Mouse (Mus musculus) limb, embryonic 12.5 days (tissue): ENCODE data around the gene U2af1. TPM values are rescaled to one million over a fixed set of nuclear protein-coding genes. Genes with fewer than 3 reads are reported as not detected.

Experiments
- ATAC-seq: fragments of 200-750 bp; cut with Nextera tagmentation; 2 replicates; pipeline ENCODE4 v1.8.0; 2017; ENCODE audit warnings: low read depth, moderate TSS enrichment; ENCODE audit not compliant: insufficient number of reproducible peaks, insufficient read depth, low FRiP score, low TSS enrichment
- H3K27ac ChIP-seq: fragments of 300-500 bp; sonication (generic); 2 replicates; pipeline ENCODE4 v1.5.1; 2016; ENCODE audit warnings: mild to moderate bottlenecking, moderate library complexity
- H3K27me3 ChIP-seq: fragments of 300-500 bp; sonication (generic); 2 replicates; pipeline ENCODE4 v1.6.1; 2016; ENCODE audit warnings: mild to moderate bottlenecking, moderate library complexity
- H3K36me3 ChIP-seq: fragments of 300-500 bp; sonication (generic); 2 replicates; pipeline ENCODE4 v1.6.1; 2016; ENCODE audit warnings: mild to moderate bottlenecking, moderate library complexity
- H3K4me1 ChIP-seq: fragments of 300-500 bp; sonication (generic); replicated peaks from 2 replicates; pipeline ENCODE4 v1.6.1; 2016
- H3K4me2 ChIP-seq: fragments of 300-500 bp; sonication (generic); 2 replicates; pipeline ENCODE4 v1.6.1; 2016; ENCODE audit warnings: mild to moderate bottlenecking, moderate library complexity
- H3K4me3 ChIP-seq: fragments of 300-500 bp; sonication (generic); replicated peaks from 2 replicates; pipeline ENCODE4 v1.5.1; 2016; ENCODE audit warnings: mild to moderate bottlenecking
- H3K9ac ChIP-seq: fragments of 300-500 bp; sonication (generic); replicated peaks from 2 replicates; pipeline ENCODE4 v1.6.1; 2016; ENCODE audit warnings: mild to moderate bottlenecking, moderate library complexity
- H3K9me3 ChIP-seq: fragments of 300-500 bp; sonication (generic); 2 replicates; pipeline ENCODE4 v1.6.1; 2016; ENCODE audit warnings: mild to moderate bottlenecking, moderate library complexity
- WGBS: fragments of 180-500 bp; shearing (Covaris S2); methylation state at CpG from one replicate; pipeline ENCODE4 v1.1.7; 2016; 5-methylcytosine and 5-hydroxymethylcytosine counted together
- polyA plus RNA-seq: library from polyadenylated mRNA; unstranded; fragments of >200 nt; fragmentation: Nextera tagmentation; extraction: Ambion mirVana; gene quantifications from 2 replicates; pipeline ENCODE4 v1.2.1, GENCODE M21; 2016

Gene U2af1
- polyA plus RNA-seq, 1 experiment from 2014 or later = 411 TPM

DNA sequence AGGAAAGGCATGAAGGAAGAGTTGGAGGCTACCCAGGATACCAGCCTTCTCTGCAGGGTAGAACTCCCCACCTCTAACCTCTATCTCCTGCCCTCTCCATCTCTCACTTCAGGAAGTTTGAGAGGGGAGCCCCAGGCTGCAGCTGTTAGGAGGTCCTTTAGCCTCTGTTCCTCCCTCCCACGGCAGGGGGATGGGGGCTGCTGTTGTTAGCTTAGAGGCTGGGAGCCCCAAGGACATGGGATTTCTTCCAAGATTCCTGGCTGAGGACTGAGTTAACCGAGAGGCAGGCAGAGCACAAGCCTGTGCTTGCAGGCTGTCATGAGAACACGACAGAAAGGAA, 27.5 kb upstream of the U2af1 start:
- Histone ChIP-seq H3K27me3 (peaks cover 11% of the 10 kb centered on the region; the same call in 1 of the 2 replicates), H3K9ac (0 out of 2 replicates have a peak overlapping the region, but pooled peaks have one; percentile 35)

GRCm38 (mm10) chr17:31685514-31686224, 27.0 kb upstream of the U2af1 start:
- Histone ChIP-seq H3K27ac (peak overlapping the region; percentile 84), H3K4me2 (peak overlapping the region; percentile 13), H3K4me3 (no peak overlapping the region), H3K9ac (0 out of 2 replicates have a peak overlapping the region, but pooled peaks have one; percentile 35), H3K36me3 (no peaks in the 10 kb centered on the region), H3K27me3 (peaks cover 14% of the 10 kb centered on the region), H3K4me1 (peaks cover 11% of the 10 kb centered on the region), H3K9me3 (no peaks in the 10 kb centered on the region)
- ATAC-seq = peak; percentile 29
- WGBS = 13% methylated on average over 17 of the region's 17 CpGs

More for the DNA sequence above, 27.5 kb upstream of the U2af1 start:
- 30% methylated on average over 3 of the region's 3 CpGs for WGBS
- H3K4me2 ChIP-seq = peak overlapping the region; percentile 13
- peak overlapping the region; percentile 84 for H3K27ac ChIP-seq
- no peak overlapping the region for H3K4me3 ChIP-seq
- no peaks in the 10 kb centered on the region for H3K9me3 ChIP-seq
- H3K4me1 ChIP-seq = peaks cover 11% of the 10 kb centered on the region
- H3K36me3 ChIP-seq = no peaks in the 10 kb centered on the region
- peak; percentile 29; the same call in 1 of the 2 replicates for ATAC-seq

DNA sequence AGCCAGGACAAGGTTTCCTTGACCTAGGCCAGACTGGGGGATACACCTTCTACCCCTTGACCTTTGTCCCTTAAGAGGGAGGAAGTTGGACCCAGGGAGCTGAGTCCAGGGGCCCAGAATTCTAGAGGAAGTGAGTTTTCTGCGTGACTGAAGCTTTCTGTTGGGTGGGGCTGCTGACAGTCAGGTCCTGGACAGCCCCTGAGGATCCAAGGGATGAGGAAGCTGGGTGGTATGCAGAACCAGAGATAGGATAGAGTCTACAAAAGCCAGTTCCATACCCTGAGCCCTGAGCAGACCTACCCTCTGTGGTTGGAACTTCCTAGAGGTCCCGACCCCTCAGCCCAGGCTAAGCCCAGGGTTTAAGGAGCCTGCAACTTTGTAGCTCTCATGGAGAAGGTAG, 21.8 kb upstream of the U2af1 start:
- Histone ChIP-seq H3K27ac (no peak overlapping the region), H3K4me3 (no peak overlapping the region), H3K4me1 (no peaks in the 10 kb centered on the region), H3K9ac (no peak overlapping the region), H3K4me2 (no peak overlapping the region), H3K9me3 (no peaks in the 10 kb centered on the region), H3K36me3 (no peaks in the 10 kb centered on the region), H3K27me3 (peaks cover 20% of the 10 kb centered on the region)
- 69% methylated on average over 2 of the region's 2 CpGs for WGBS
- ATAC-seq = no peak

DNA sequence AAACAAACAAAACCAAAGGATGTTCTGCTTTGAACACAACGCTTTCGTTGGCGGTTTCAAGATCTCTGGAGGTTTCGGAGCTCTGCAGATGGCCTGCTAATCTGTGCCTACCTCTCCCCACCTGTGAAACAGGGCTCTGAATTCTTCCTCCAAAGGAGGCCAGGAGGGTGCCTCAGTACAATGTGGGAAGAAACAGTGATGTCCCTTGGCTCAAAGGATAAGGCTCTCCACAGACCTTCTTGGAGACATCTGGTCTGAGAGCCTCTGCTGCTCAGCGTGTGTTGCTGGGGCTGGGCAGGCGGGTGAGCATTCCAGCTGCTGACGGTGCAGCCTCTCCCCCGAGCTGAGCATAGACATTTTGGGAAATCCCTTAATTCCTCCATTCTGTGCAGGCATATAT, 18.8 kb upstream of the U2af1 start, which contains the start of gene Cryaa:
Gene Cryaa, plus strand, starts transcription at position 301 of the 400 bp plus-strand sequence.
- no peak within 1 kb of the TSS for H3K4me2 ChIP-seq
- no peaks in the 10 kb centered on the region for H3K36me3 ChIP-seq
- no peak within 1 kb of the TSS for H3K9ac ChIP-seq
- no peak within 1 kb of the TSS for H3K27ac ChIP-seq
- no peak within 1 kb of the TSS for H3K4me3 ChIP-seq
- WGBS = 75% methylated on average over 8 of the region's 8 CpGs
- no peaks in the 10 kb centered on the region for H3K4me1 ChIP-seq
- ATAC-seq = no peak
- peaks cover 10% of the 10 kb centered on the region for H3K27me3 ChIP-seq
- H3K9me3 ChIP-seq = no peaks in the 10 kb centered on the region

- H3K27ac ChIP-seq = no peak overlapping the region
- no peaks in the 10 kb centered on the region for H3K4me1 ChIP-seq
- ATAC-seq = no peak
- H3K4me3 ChIP-seq = no peak overlapping the region
- 79% methylated on average over 1 of the region's 1 CpGs for WGBS
- H3K9me3 ChIP-seq = no peaks in the 10 kb centered on the region
- no peak overlapping the region for H3K9ac ChIP-seq
- H3K4me2 ChIP-seq = no peak overlapping the region
- peaks cover 6% of the 10 kb centered on the region; the same call in 1 of the 2 replicates for H3K27me3 ChIP-seq
- no peaks in the 10 kb centered on the region for H3K36me3 ChIP-seq
Observed at GRCm38 (mm10) chr17:31674426-31674825, 15.7 kb upstream of the U2af1 start.

DNA sequence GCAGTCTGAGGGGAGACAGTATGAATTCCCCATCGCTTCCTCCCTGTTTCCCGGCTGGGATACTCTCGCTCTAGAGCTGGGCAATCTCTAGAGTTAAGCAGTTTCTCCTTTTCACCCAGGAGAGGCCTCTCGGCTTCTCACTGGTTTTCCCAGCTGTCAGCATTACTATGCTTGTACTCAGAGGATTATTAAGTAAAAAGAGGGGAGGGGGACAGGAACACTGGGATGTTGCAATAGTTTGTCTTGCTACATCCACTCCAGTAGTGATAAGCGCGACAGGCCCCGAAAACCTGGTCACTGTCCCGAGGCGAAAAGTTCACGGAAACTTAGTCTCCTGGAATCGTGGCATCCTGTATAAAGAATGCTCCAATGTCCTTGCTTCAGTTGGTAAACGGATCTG, 13.6 kb upstream of the U2af1 start:
- Histone ChIP-seq H3K36me3 (no peaks in the 10 kb centered on the region), H3K9ac (no peak overlapping the region), H3K27ac (no peak overlapping the region), H3K4me2 (no peak overlapping the region), H3K4me1 (no peaks in the 10 kb centered on the region), H3K4me3 (no peak overlapping the region), H3K9me3 (no peaks in the 10 kb centered on the region), H3K27me3 (no peaks in the 10 kb centered on the region; the same call in 1 of the 2 replicates)
- WGBS = 87% methylated on average over 12 of the region's 12 CpGs
- ATAC-seq = no peak

DNA sequence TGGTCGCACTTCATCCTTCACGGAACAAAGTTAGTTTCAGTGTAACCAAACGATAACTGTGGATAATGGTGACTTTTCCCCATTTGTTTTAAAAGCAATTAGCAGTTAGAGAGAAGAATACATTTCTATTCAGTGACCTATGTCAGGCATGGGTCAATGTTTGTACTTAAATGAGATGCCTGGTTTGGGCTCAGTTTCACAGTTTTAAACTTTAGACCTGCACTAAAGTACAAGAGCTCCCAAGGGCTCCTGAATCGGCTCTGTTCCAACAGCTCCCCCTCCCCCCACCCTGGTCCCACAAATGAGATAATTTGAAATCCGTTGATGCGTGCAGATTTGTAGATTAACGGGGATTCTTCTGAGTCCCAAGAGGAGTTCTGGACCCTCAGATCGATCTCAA, 13.0 kb upstream of the U2af1 start:
- no peak for ATAC-seq
- Histone ChIP-seq H3K9me3 (no peaks in the 10 kb centered on the region), H3K27ac (no peak overlapping the region), H3K9ac (no peak overlapping the region), H3K27me3 (no peaks in the 10 kb centered on the region; the same call in 1 of the 2 replicates), H3K36me3 (no peaks in the 10 kb centered on the region), H3K4me1 (no peaks in the 10 kb centered on the region), H3K4me2 (no peak overlapping the region), H3K4me3 (no peak overlapping the region)
- WGBS = 85% methylated on average over 8 of the region's 8 CpGs

DNA sequence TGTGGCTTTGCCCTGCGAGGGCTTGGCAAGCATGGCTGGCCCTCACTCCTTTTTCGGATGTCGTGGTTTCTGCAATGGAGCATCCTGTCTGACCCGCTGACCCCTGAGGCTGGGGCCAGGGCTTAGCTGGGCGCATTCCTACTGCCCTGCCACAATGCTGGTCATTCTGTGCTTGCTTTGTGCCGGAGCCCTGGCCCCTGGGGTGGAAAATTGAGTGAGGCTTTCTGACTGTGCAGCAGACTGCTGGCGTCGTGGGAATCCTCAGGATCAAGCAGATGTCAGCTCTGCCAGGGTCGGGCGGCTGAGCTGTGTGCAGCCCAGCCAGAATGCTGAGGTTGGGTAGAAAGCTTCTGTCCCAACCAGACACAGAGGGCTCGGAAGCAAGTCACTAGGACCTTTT, 11.5 kb upstream of the U2af1 start:
- no peaks in the 10 kb centered on the region for H3K4me1 ChIP-seq
- no peak overlapping the region for H3K27ac ChIP-seq
- WGBS = 56% methylated on average over 11 of the region's 11 CpGs
- H3K4me2 ChIP-seq = no peak overlapping the region
- no peaks in the 10 kb centered on the region for H3K27me3 ChIP-seq
- ATAC-seq = no peak
- no peaks in the 10 kb centered on the region for H3K36me3 ChIP-seq
- 0 out of 2 replicates have a peak overlapping the region, but pooled peaks have one; percentile 2 for H3K9ac ChIP-seq
- no peak overlapping the region for H3K4me3 ChIP-seq
- no peaks in the 10 kb centered on the region for H3K9me3 ChIP-seq

GRCm38 (mm10) chr17:31668306-31668705, 9.6 kb upstream of the U2af1 start:
- H3K27me3 ChIP-seq = no peaks in the 10 kb centered on the region
- 64% methylated on average over 9 of the region's 9 CpGs for WGBS
- no peak for ATAC-seq

GRCm38 (mm10) chr17:31664760-31665159, 6.1 kb upstream of the U2af1 start:
- Histone ChIP-seq H3K4me1 (no peaks in the 10 kb centered on the region), H3K9ac (no peak overlapping the region), H3K27me3 (no peaks in the 10 kb centered on the region), H3K4me3 (no peak overlapping the region), H3K36me3 (no peaks in the 10 kb centered on the region), H3K9me3 (no peaks in the 10 kb centered on the region), H3K27ac (no peak overlapping the region), H3K4me2 (no peak overlapping the region)
- 12% methylated on average over 4 of the region's 4 CpGs for WGBS
- no peak for ATAC-seq

More at GRCm38 (mm10) chr17:31668306-31668705, 9.6 kb upstream of the U2af1 start:
- Histone ChIP-seq H3K4me2 (no peak overlapping the region), H3K4me1 (no peaks in the 10 kb centered on the region), H3K27ac (no peak overlapping the region), H3K9me3 (no peaks in the 10 kb centered on the region), H3K9ac (no peak overlapping the region), H3K4me3 (no peak overlapping the region), H3K36me3 (no peaks in the 10 kb centered on the region)

DNA sequence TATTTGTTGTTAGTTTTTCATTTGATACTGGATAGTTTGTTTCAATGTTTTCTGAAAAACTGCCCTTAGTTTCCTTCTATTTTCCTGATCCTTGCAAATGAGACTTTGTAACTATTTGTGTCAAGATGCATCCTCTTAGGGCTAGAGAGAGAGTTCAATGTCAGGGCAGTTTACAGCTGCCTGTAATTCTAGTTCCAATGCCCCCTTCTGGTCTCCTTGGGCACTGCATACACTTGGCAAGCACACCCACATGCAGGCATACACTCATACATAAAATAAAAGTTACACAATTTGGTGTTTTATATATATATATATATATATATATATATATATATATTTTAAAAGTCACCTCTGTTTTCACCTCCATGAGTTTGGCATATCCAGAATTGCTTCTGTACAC, 4.2 kb upstream of the U2af1 start:
- Histone ChIP-seq H3K4me1 (0 out of 2 replicates have a peak, but pooled peaks cover 2% of the 10 kb centered on the region), H3K4me2 (no peak overlapping the region), H3K4me3 (no peak overlapping the region), H3K27ac (no peak overlapping the region), H3K9me3 (no peaks in the 10 kb centered on the region), H3K9ac (no peak overlapping the region), H3K36me3 (no peaks in the 10 kb centered on the region), H3K27me3 (no peaks in the 10 kb centered on the region)
- ATAC-seq = no peak
